Mouse (Mus musculus) forebrain, embryonic 11.5 days (tissue): ENCODE data around the gene Csdc2. TPM values are rescaled to one million over a fixed set of nuclear protein-coding genes. Genes with fewer than 3 reads are reported as not detected.
A peak's percentile ranks its signal among the peaks of the same experiment; 100 is the strongest.

Experiments used
- ATAC-seq: fragments of 200-750 bp; cut with Nextera tagmentation; replicated peaks from 2 replicates; pipeline ENCODE4 v1.8.0; 2017; ENCODE audit warnings: moderate TSS enrichment; ENCODE audit not compliant: low FRiP score
- DNase-seq: peaks from one replicate; pipeline ENCODE4 v3.0.0-alpha.2; 2017; ENCODE audit warnings: low spot score
- H3K27ac ChIP-seq: fragments of 300-500 bp; sonication (generic); 2 replicates; pipeline ENCODE4 v1.5.1; 2014; ENCODE audit warnings: low read depth, low read length
- H3K27me3 ChIP-seq: fragments of 300-500 bp; sonication (generic); 2 replicates; pipeline ENCODE4 v1.6.1; 2014; ENCODE audit warnings: mild to moderate bottlenecking, low read length, mixed read lengths; ENCODE audit not compliant: control insufficient read depth, insufficient read depth
- H3K36me3 ChIP-seq: fragments of 300-500 bp; sonication (generic); 2 replicates; pipeline ENCODE4 v1.6.1; 2014; ENCODE audit warnings: mild to moderate bottlenecking, low read length, moderate library complexity, mixed read lengths; ENCODE audit not compliant: control insufficient read depth, insufficient read depth
- H3K4me1 ChIP-seq: fragments of 300-500 bp; sonication (generic); replicated peaks from 2 replicates; pipeline ENCODE4 v1.6.1; 2014; ENCODE audit warnings: low read length, mixed read lengths; ENCODE audit not compliant: control insufficient read depth, insufficient read depth
- H3K4me2 ChIP-seq: fragments of 300-500 bp; sonication (generic); 2 replicates; pipeline ENCODE4 v1.6.1; 2014; ENCODE audit warnings: low read depth, mild to moderate bottlenecking, low read length, moderate library complexity, mixed read lengths; ENCODE audit not compliant: severe bottlenecking
- H3K4me3 ChIP-seq: fragments of 300-500 bp; sonication (generic); 2 replicates; pipeline ENCODE4 v1.5.1; 2014; ENCODE audit warnings: low read depth, low read length
- H3K9ac ChIP-seq: fragments of 300-500 bp; sonication (generic); 2 replicates; pipeline ENCODE4 v1.6.1; 2014; ENCODE audit warnings: low read length
- H3K9me3 ChIP-seq: fragments of 300-500 bp; sonication (generic); 2 replicates; pipeline ENCODE4 v1.6.1; 2016; ENCODE audit warnings: low read length, mixed read lengths; ENCODE audit not compliant: control insufficient read depth
- WGBS: fragments of 180-500 bp; shearing (Covaris S2); extraction: QIAGEN DNeasy Blood & Tissue Kit; methylation state at CpG from one replicate; pipeline ENCODE4 v1.1.7; 2014; 5-methylcytosine and 5-hydroxymethylcytosine counted together
- polyA plus RNA-seq: library from polyadenylated mRNA; unstranded; fragments of >200 nt; fragmentation: Nextera tagmentation; extraction: Ambion mirVana; gene quantifications from 2 replicates; pipeline ENCODE4 v1.2.1, GENCODE M21; 2014

Gene Csdc2
- 16.6 and 20.1 TPM in 2 replicates for polyA plus RNA-seq

DNA sequence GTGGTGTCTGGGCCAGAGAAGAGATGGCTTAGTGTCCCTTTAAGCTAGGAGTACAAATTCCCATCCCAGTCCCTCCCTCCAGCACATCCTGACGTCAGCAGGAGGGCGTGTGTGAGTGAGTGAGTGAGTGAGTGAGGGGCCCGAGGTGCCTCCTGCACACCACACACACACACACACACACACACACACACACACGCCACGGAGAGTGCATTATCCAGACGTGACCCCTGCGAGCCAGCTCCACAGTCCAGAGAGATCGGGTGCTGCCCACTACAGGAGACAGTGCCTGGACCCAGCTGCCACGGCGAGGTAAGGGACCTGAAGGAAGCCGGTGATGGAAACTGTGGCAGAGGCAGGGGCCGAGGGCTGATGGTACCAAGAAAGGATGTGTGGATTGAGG, at the start of gene Csdc2:
Gene Csdc2 (plus strand): TSS at position 81 of the 400 bp plus-strand sequence.
- Histone ChIP-seq H3K9me3 (no peaks in the 10 kb centered on the region), H3K9ac (peak within 1 kb of the TSS; percentile 61), H3K4me2 (peak within 1 kb of the TSS; percentile 75), H3K4me3 (peak within 1 kb of the TSS; percentile 39), H3K27ac (no peak within 1 kb of the TSS), H3K36me3 (no peaks in the 10 kb centered on the region), H3K27me3 (no peaks in the 10 kb centered on the region; the same call in 1 of the 2 replicates), H3K4me1 (peaks cover 12% of the 10 kb centered on the region)
- DNase-seq, result peak; percentile 75
- WGBS, result under 1% methylated on average over 12 of the region's 12 CpGs
- ATAC-seq, result peak; percentile 56

DNA sequence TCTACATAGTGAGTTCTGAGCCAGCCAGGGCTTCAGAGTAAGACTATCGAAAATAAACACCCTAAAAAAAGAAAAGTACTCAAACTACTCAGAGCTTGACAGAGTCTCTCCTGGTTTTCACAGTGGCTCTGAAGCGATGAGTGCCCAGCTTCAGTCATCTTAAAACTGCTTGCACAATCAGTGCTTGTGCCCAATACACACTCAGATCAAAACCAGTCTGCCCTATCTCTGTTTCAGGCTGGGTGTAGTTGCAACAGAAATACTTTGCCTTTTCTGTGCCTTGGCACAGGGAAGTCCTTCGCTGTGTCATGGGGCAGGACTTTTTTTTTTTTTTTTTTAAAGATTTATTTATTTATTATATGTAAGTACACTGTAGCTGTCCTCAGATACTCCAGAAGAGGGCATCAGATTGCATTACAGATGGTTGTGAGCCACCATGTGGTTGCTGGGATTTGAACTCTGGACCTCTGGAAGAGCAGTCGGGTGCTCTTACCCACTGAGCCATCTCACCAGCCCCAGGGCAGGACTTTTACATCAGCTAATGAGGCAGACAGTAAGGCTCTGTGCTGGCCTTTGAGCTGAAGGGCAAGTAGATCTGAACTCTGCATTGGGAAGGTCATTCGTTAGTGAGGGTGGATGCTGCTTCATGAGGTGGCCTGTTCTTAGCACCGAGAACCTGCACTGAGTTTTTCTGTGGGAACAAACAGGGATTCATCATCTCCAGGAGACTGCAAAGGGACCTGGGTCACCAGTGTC, 49.6 kb upstream of the Csdc2 start:
- DNase-seq, result no peak
- no peak overlapping the region for H3K4me2 ChIP-seq
- H3K36me3 ChIP-seq, result peaks cover 3% of the 10 kb centered on the region; the same call in 1 of the 2 replicates
- H3K9me3 ChIP-seq, result no peaks in the 10 kb centered on the region
- WGBS, result 94% methylated on average over 6 of the region's 6 CpGs
- H3K4me3 ChIP-seq, result no peak overlapping the region
- H3K9ac ChIP-seq, result no peak overlapping the region
- no peak for ATAC-seq
- no peaks in the 10 kb centered on the region for H3K4me1 ChIP-seq
- H3K27ac ChIP-seq, result no peak overlapping the region
- no peaks in the 10 kb centered on the region for H3K27me3 ChIP-seq

DNA sequence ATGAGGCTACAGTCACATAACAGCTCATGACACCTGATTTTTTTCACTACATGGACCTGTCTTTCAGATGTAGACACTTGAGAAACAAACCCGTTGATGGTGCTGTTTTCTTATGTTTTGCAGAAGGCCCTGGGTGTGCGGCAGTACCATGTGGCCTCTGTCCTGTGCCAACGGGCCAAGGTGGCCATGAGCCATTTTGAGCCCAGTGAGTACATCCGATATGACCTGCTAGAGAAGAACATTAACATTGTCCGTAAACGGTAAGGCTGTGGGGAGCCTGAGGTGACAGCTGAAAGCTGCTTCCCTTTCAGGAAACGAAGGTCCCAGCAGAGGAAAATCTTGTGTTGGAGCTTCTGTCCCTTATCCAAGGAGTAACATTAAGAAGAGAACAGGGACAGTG, 47.4 kb upstream of the Csdc2 start:
- Histone ChIP-seq H3K4me3 (no peak overlapping the region), H3K36me3 (peaks cover 3% of the 10 kb centered on the region; the same call in 1 of the 2 replicates), H3K4me1 (no peaks in the 10 kb centered on the region), H3K9ac (no peak overlapping the region), H3K9me3 (no peaks in the 10 kb centered on the region), H3K27ac (no peak overlapping the region), H3K27me3 (no peaks in the 10 kb centered on the region), H3K4me2 (no peak overlapping the region)
- 95% methylated on average over 7 of the region's 7 CpGs for WGBS
- ATAC-seq (no peak), DNase-seq (no peak)

DNA sequence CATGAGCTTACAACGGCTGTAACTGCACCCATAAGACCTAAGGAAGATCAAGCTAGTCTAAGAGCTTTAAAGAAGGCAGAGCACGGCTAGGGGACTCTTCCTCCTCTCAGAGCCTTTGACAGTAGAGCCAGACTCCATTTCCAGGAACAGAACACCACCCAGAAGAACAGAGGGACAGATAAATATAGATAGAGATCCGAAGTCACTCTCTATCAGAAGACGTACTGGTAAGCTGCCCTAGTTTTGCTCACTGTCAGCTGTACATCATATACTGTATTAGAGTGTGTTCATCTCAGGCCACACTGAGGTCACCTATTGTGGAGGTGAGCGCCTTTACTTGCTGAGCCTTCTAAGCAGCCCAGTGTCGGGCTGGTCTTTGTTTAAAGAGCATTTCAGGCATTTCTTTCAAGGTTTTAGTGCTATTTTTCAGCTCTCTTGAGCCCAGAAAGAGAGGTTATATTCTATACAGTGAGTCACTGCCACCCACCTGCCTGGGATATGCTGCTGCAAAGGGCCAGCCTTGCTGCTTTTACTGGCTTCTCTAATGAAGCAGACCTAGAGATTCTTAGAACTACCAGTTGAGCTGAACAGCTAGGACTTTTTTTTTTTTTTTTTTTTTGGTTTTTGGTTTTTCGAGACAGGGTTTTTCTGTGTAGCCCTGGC, 45.3 kb upstream of the Csdc2 start:
- Histone ChIP-seq H3K4me1 (no peaks in the 10 kb centered on the region), H3K9me3 (no peaks in the 10 kb centered on the region), H3K36me3 (peaks cover 3% of the 10 kb centered on the region; the same call in 1 of the 2 replicates), H3K4me2 (no peak overlapping the region), H3K4me3 (no peak overlapping the region), H3K9ac (no peak overlapping the region), H3K27me3 (no peaks in the 10 kb centered on the region), H3K27ac (no peak overlapping the region)
- ATAC-seq, result no peak
- DNase-seq, result no peak
- 94% methylated on average over 7 of the region's 7 CpGs for WGBS

GRCm38 (mm10) chr15:81891822-81892580, 44.6 kb upstream of the Csdc2 start:
- H3K4me2 ChIP-seq, result no peak overlapping the region
- H3K27me3 ChIP-seq, result no peaks in the 10 kb centered on the region
- H3K27ac ChIP-seq, result no peak overlapping the region
- 89% methylated on average over 8 of the region's 8 CpGs for WGBS
- H3K9me3 ChIP-seq, result no peaks in the 10 kb centered on the region
- no peak overlapping the region for H3K9ac ChIP-seq
- DNase-seq (no peak), ATAC-seq (no peak)
- no peaks in the 10 kb centered on the region for H3K4me1 ChIP-seq
- no peak overlapping the region for H3K4me3 ChIP-seq
- H3K36me3 ChIP-seq, result peaks cover 3% of the 10 kb centered on the region; the same call in 1 of the 2 replicates

- ATAC-seq (no peak), DNase-seq (no peak)
Measured at GRCm38 (mm10) chr15:81894002-81894401, 42.6 kb upstream of the Csdc2 start.

GRCm38 (mm10) chr15:81896407-81896806, 40.2 kb upstream of the Csdc2 start:
- Histone ChIP-seq H3K4me3 (no peak overlapping the region), H3K9me3 (no peaks in the 10 kb centered on the region), H3K27ac (no peak overlapping the region), H3K27me3 (no peaks in the 10 kb centered on the region), H3K4me1 (no peaks in the 10 kb centered on the region), H3K9ac (no peak overlapping the region), H3K4me2 (no peak overlapping the region), H3K36me3 (peaks cover 5% of the 10 kb centered on the region; the same call in 1 of the 2 replicates)
- 98% methylated on average over 2 of the region's 2 CpGs for WGBS
- DNase-seq, result no peak
- no peak for ATAC-seq

More at GRCm38 (mm10) chr15:81894002-81894401, 42.6 kb upstream of the Csdc2 start:
- Histone ChIP-seq H3K4me2 (no peak overlapping the region), H3K4me3 (no peak overlapping the region), H3K36me3 (peaks cover 3% of the 10 kb centered on the region; the same call in 1 of the 2 replicates), H3K4me1 (no peaks in the 10 kb centered on the region), H3K27me3 (no peaks in the 10 kb centered on the region), H3K9me3 (no peaks in the 10 kb centered on the region), H3K27ac (no peak overlapping the region), H3K9ac (no peak overlapping the region)
- 75% methylated on average over 1 of the region's 1 CpGs for WGBS

DNA sequence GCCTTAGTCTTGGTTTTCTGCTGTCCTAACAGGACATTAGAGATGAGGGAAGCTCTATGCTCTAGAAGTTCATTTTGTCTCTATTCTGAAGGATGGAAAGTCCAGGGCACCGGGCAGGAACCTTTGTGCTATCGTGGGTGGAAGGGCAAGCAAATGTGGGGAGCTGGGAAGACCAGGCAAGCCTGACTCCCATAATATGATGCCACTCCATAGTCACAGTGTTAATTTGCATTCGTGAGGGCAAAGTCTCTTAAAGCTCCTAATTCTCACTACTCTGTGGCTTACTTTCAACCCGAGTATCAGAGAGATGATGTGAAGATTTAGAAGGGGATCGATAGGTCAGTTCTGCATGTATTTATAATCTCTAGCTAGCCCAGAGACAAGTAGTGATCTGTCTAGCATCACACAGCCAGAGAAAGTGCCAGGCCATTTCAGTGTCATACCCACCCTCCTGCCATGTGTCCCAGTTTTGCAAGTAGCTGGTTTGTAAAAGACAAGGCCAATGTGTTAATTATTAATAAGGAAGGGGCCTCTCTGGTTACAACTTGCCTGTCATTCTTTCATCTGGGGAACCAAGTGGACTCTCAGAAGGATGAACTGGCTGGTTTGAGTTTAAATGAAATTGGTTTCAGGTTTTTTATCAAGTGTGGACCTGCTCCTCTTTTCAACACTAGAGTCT, 38.8 kb upstream of the Csdc2 start:
- WGBS, result 92% methylated on average over 5 of the region's 5 CpGs
- Histone ChIP-seq H3K27me3 (no peaks in the 10 kb centered on the region), H3K27ac (no peak overlapping the region), H3K4me3 (no peak overlapping the region), H3K4me1 (no peaks in the 10 kb centered on the region), H3K9me3 (no peaks in the 10 kb centered on the region), H3K9ac (no peak overlapping the region), H3K36me3 (peaks cover 5% of the 10 kb centered on the region; the same call in 1 of the 2 replicates), H3K4me2 (no peak overlapping the region)
- no peak for ATAC-seq
- no peak for DNase-seq
